Mouse (Mus musculus): ENCODE measurements around the gene Prlhr.

- TF ChIP-seq POLR2A (IDR thresholded peaks at IDR 0.05; ENCODE audit: insufficient read depth, low read depth, low read length) = no peak
- no peak; the same call in 1 of the 2 replicates for TF ChIP-seq CTCF (IDR thresholded peaks at IDR 0.05)
- TF ChIP-seq EP300 (IDR thresholded peaks at IDR 0.05; ENCODE audit: insufficient read depth, low read depth, low read length) = no peak
Measured at GRCm38 (mm10) chr19:60467588-60468007, 506 bp downstream of the Prlhr start.

Measured in heart, adult 2 months (tissue).